Mouse (Mus musculus) layer of hippocampus, adult 9-10 months (tissue): ENCODE data around the gene Aamdc.

Experiments
- DNase-seq: peaks from one replicate; pipeline ENCODE4 v3.0.0; 2022; ENCODE audit warnings: low spot score

The Aamdc gene

DNA sequence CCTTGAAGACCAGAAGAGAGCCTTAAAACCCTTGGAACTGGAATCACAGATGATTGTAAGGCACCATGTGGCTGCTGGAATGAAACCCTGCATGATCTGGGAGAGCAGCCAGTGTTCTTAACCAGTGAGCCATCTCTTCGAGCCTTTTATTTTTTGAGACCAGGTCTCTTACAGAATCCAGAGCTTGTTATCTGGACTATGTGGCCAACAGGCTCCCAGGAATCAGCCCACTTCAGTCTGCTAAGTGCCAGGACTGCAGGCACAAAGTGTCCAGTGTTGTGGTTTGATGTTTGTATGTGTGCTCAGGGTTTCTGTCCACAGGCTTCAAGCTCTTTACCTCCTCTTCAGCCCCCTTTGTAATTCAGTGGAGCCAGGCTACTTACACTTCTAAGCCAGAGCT lies 64.5 kb downstream of the Aamdc start:
- DNase-seq: no peak

DNA sequence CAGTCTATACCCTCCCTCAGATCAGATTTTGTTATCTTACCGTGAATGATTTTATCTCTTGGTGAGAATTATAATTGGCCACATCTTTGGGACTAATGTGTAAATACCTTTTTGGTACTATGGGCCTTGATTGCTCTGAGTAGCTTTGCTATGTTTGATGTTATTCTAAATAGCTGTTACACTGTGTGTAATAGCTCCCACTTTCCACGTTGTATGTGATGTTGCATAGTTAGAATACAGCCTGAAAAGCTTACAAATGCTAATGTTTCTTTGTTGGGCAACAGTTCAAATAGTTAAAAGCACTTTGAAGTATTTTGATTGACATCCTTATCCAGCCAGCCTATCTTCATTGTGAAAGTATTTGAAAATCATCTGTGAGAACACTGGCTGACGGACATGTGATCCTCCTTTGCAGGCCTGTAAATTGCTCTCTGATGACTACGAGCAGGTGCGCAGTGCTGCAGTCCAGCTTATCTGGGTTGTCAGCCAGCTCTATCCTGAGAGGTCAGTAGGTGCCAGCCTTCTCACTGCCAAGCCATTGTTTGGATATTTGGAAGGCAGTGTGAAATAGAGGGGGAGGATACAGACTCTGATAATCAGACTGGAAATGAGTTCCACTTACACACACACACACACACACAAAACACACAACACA lies 78.6 kb downstream of the Aamdc start:
- DNase-seq: no peak
